Mouse (Mus musculus) midbrain, embryonic 11.5 days (tissue): ENCODE results near the gene Arap2. TPM values are rescaled to one million over a fixed set of nuclear protein-coding genes. Genes with fewer than 3 reads are reported as not detected.

Experiments
- ATAC-seq: fragments of 200-750 bp; cut with Nextera tagmentation; 2 replicates; pipeline ENCODE4 v1.8.0; 2017; ENCODE audit warnings: moderate TSS enrichment, moderate library complexity; ENCODE audit not compliant: low FRiP score
- DNase-seq: peaks from one replicate; pipeline ENCODE4 v3.0.0; 2015; ENCODE audit warnings: low spot score; ENCODE audit errors: missing footprints
- H3K27ac ChIP-seq: fragments of 300-500 bp; sonication (generic); 2 replicates; pipeline ENCODE4 v1.5.1; 2014; ENCODE audit warnings: low read depth, low read length
- H3K27me3 ChIP-seq: fragments of 300-500 bp; sonication (generic); 2 replicates; pipeline ENCODE4 v1.6.1; 2014; ENCODE audit warnings: mild to moderate bottlenecking, low read length, moderate library complexity, mixed read lengths; ENCODE audit not compliant: control insufficient read depth, insufficient read depth
- H3K36me3 ChIP-seq: fragments of 300-500 bp; sonication (generic); 2 replicates; pipeline ENCODE4 v1.6.1; 2014; ENCODE audit warnings: mild to moderate bottlenecking, low read length, moderate library complexity, mixed read lengths; ENCODE audit not compliant: control insufficient read depth, insufficient read depth
- H3K4me1 ChIP-seq: fragments of 300-500 bp; sonication (generic); 2 replicates; pipeline ENCODE4 v1.6.1; 2014; ENCODE audit warnings: low read length; ENCODE audit not compliant: control insufficient read depth, insufficient read depth
- H3K4me2 ChIP-seq: fragments of 300-500 bp; sonication (generic); 2 replicates; pipeline ENCODE4 v1.6.1; 2014; ENCODE audit warnings: mild to moderate bottlenecking, moderate library complexity
- H3K4me3 ChIP-seq: fragments of 300-500 bp; sonication (generic); 2 replicates; pipeline ENCODE4 v1.5.1; 2014; ENCODE audit warnings: low read depth, low read length
- H3K9ac ChIP-seq: fragments of 300-500 bp; sonication (generic); 2 replicates; pipeline ENCODE4 v1.6.1; 2014; ENCODE audit warnings: low read length
- H3K9me3 ChIP-seq: fragments of 300-500 bp; sonication (generic); 2 replicates; pipeline ENCODE4 v1.6.1; 2016; ENCODE audit warnings: low read length; ENCODE audit not compliant: control insufficient read depth
- WGBS: fragments of 180-500 bp; shearing (Covaris S2); extraction: QIAGEN DNeasy Blood & Tissue Kit; methylation state at CpG from one replicate; pipeline ENCODE4 v1.1.7; 2014; 5-methylcytosine and 5-hydroxymethylcytosine counted together
- polyA plus RNA-seq: library from polyadenylated mRNA; unstranded; fragments of >200 nt; fragmentation: Nextera tagmentation; extraction: Ambion mirVana; gene quantifications from 2 replicates; pipeline ENCODE4 v1.2.1, GENCODE M21; 2014

Gene Arap2
- polyA plus RNA-seq, 1 experiment from 2014 or later: 1.2 TPM

DNA sequence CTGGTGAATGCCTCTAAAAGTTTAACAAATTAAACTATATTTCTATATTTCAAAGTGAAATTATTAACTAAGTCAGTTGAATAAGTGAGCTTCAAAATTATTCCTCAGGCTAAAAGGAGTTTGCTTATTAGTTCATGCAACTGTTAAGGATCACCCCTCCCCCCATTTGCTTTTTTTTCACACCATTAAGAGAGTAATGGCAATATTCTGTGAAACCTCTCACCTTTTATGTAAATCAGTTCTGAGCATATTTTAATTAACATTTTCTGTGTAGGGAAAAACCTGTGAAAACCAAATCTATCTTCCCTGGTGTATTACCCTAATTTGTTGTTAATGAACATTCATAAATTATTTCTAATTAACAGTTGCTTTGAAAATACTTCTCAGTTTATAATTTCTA lies 147.7 kb downstream of the Arap2 start:
- H3K36me3 ChIP-seq: no peaks in the 10 kb centered on the region
- H3K27ac ChIP-seq: no peak overlapping the region
- no peaks in the 10 kb centered on the region for H3K9me3 ChIP-seq
- DNase-seq: no peak
- no peaks in the 10 kb centered on the region for H3K27me3 ChIP-seq
- H3K4me2 ChIP-seq: no peak overlapping the region
- H3K4me3 ChIP-seq: no peak overlapping the region
- no peaks in the 10 kb centered on the region for H3K4me1 ChIP-seq
- H3K9ac ChIP-seq: no peak overlapping the region
- ATAC-seq: no peak

GRCm38 (mm10) chr5:62611990-62612389 lies 154.0 kb downstream of the Arap2 start:
- no peak for DNase-seq
- no peaks in the 10 kb centered on the region for H3K36me3 ChIP-seq
- no peak overlapping the region for H3K4me2 ChIP-seq
- H3K9me3 ChIP-seq: no peaks in the 10 kb centered on the region
- no peak overlapping the region for H3K4me3 ChIP-seq
- no peaks in the 10 kb centered on the region for H3K4me1 ChIP-seq
- no peak overlapping the region for H3K9ac ChIP-seq
- 82% methylated on average over 3 of the region's 3 CpGs for WGBS
- no peak overlapping the region for H3K27ac ChIP-seq
- no peak for ATAC-seq
- no peaks in the 10 kb centered on the region for H3K27me3 ChIP-seq

DNA sequence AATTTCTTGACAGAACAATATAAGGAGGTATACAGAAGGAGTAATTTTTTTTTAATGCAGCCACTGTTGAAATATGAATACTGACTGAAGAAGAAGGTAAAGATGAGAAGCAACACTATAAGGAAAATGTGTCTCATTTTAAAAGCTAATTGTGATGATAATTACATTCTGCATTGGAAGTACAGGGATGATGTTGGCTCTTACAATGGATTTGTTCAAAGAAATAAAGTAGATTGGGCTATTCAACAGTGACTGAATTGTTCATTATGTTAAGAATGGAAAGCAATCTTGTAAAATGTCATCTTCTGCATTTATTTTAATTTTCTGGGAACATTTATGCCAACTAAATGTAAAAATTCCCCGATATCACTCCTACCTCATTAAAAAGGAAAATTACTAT lies 178.6 kb downstream of the Arap2 start:
- H3K4me1 ChIP-seq: no peaks in the 10 kb centered on the region
- no peaks in the 10 kb centered on the region for H3K27me3 ChIP-seq
- H3K9me3 ChIP-seq: no peaks in the 10 kb centered on the region
- no peak overlapping the region for H3K4me2 ChIP-seq
- ATAC-seq (no peak), DNase-seq (no peak)
- no peaks in the 10 kb centered on the region for H3K36me3 ChIP-seq
- no peak overlapping the region for H3K4me3 ChIP-seq
- WGBS: 97% methylated on average over 1 of the region's 1 CpGs
- no peak overlapping the region for H3K9ac ChIP-seq
- H3K27ac ChIP-seq: no peak overlapping the region

GRCm38 (mm10) chr5:62582643-62583042 lies 183.3 kb downstream of the Arap2 start:
- Histone ChIP-seq H3K36me3 (no peaks in the 10 kb centered on the region), H3K4me3 (no peak overlapping the region), H3K9ac (no peak overlapping the region), H3K9me3 (no peaks in the 10 kb centered on the region), H3K27ac (no peak overlapping the region), H3K4me2 (no peak overlapping the region), H3K27me3 (no peaks in the 10 kb centered on the region), H3K4me1 (no peaks in the 10 kb centered on the region)
- no peak for ATAC-seq
- 26% methylated on average over 2 of the region's 2 CpGs for WGBS
- DNase-seq: no peak

GRCm38 (mm10) chr5:62581699-62582098 lies 184.3 kb downstream of the Arap2 start:
- H3K9me3 ChIP-seq: no peaks in the 10 kb centered on the region
- no peaks in the 10 kb centered on the region for H3K27me3 ChIP-seq
- DNase-seq: no peak
- H3K27ac ChIP-seq: no peak overlapping the region
- H3K36me3 ChIP-seq: no peaks in the 10 kb centered on the region
- H3K4me2 ChIP-seq: no peak overlapping the region
- ATAC-seq: no peak
- H3K4me1 ChIP-seq: no peaks in the 10 kb centered on the region
- H3K9ac ChIP-seq: no peak overlapping the region
- no peak overlapping the region for H3K4me3 ChIP-seq
- whole genome bisulfite sequencing: 77% methylated on average over 3 of the region's 3 CpGs

- Histone ChIP-seq H3K4me1 (no peaks in the 10 kb centered on the region), H3K27me3 (no peaks in the 10 kb centered on the region), H3K4me2 (no peak overlapping the region), H3K9me3 (no peaks in the 10 kb centered on the region), H3K36me3 (no peaks in the 10 kb centered on the region), H3K9ac (no peak overlapping the region), H3K4me3 (no peak overlapping the region), H3K27ac (no peak overlapping the region)
- ATAC-seq (no peak), DNase-seq (no peak)
- WGBS: 93% methylated on average over 3 of the region's 3 CpGs
These were observed 191.6 kb downstream of the Arap2 start for GRCm38 (mm10) chr5:62574336-62574844.

Other genes with a start within 250 kb of the Arap2 start
- gene Dthd1, start 47.7 kb upstream of the Arap2 start, polyA plus RNA-seq: not detected in 2 replicates